Mouse (Mus musculus) ES-Bruce4 (cell line): ENCODE data around the gene Tmed10. TPM values are rescaled to one million over a fixed set of nuclear protein-coding genes. Genes with fewer than 3 reads are reported as not detected.

Experiments used
- H3K27ac ChIP-seq: 2 replicates; pipeline ENCODE4 v1.5.1; 2012; ENCODE audit warnings: low read length, inconsistent platforms; ENCODE audit not compliant: insufficient read depth
- H3K27me3 ChIP-seq: 2 replicates; pipeline ENCODE4 v1.6.1; 2012; ENCODE audit warnings: mild to moderate bottlenecking, low read length, inconsistent platforms; ENCODE audit not compliant: control insufficient read depth, poor library complexity, insufficient read depth, severe bottlenecking
- H3K36me3 ChIP-seq: 2 replicates; pipeline ENCODE4 v1.6.1; 2012; ENCODE audit warnings: inconsistent platforms, mild to moderate bottlenecking, low read length, moderate library complexity; ENCODE audit not compliant: control insufficient read depth, poor library complexity, insufficient read depth, severe bottlenecking
- H3K4me1 ChIP-seq: one replicate; pipeline ENCODE4 v1.8.1; 2011; ENCODE audit warnings: low read length; ENCODE audit not compliant: control insufficient read depth, insufficient read depth
- H3K4me3 ChIP-seq: 2 replicates; pipeline ENCODE4 v1.5.1; 2011; ENCODE audit warnings: low read depth, mild to moderate bottlenecking, low read length
- H3K9ac ChIP-seq: 2 replicates; pipeline ENCODE4 v1.6.1; 2012; ENCODE audit warnings: low read depth, mild to moderate bottlenecking, inconsistent platforms; ENCODE audit not compliant: poor library complexity, severe bottlenecking
- H3K9me3 ChIP-seq: replicated peaks from 2 replicates; pipeline ENCODE4 v1.6.1; 2012; ENCODE audit warnings: mild to moderate bottlenecking, low read length, inconsistent platforms; ENCODE audit not compliant: control insufficient read depth, poor library complexity, insufficient read depth, severe bottlenecking
- CTCF ChIP-seq: IDR thresholded peaks from one replicate; pipeline ENCODE4 v1.8.1; 2011; ENCODE audit warnings: low read depth, low read length
- EP300 ChIP-seq: IDR thresholded peaks from 2 replicates; pipeline ENCODE4 v1.6.1; 2011; ENCODE audit warnings: low read depth, low read length; ENCODE audit not compliant: insufficient read depth
- POLR2A ChIP-seq: IDR thresholded peaks from one replicate; pipeline ENCODE4 v1.8.1; 2011; ENCODE audit warnings: low read length; ENCODE audit not compliant: insufficient read depth
- polyA plus RNA-seq: library from polyadenylated mRNA; stranded (reverse); fragments of >200 nt; gene quantifications from 2 replicates; pipeline ENCODE4 v1.2.4, GENCODE M21; 2011; ENCODE audit warnings: low read depth; ENCODE audit not compliant: missing spikeins, insufficient read depth, insufficient read length

Tmed10 gene
- polyA plus RNA-seq, 1 experiment, result 174 TPM

DNA sequence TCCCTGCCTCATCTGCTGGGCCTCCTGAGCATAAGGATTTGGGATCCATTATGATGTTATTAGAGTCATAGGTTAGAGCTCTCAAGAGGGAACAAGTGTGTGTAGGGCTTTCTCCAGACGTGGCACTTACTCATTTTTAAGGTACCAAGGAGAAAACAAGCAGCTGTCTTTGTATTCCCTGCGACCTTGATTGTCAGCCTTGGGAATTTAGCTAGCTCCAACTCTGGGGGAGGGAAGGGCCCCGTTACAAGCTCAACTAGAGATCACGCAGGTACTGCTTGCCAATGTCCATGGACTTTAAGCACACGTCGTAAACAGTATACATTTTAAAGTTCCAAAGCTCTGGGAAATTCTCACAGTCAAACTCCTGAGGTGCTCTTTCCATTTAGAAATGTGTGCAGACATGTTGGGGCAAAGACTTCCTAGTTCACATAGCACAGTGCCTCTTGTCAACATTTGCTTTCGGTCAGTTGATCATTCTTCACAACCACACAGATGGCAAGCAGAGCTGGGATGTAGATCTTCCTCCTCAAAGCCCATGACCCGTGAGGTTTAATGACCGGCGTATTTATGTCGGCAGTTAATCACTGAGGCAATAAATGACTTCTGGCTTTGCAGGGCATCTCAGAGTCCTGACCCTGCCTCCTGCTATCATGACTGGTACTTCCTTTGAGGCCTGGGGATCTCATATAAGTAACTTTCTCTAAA, 76.4 kb downstream of the Tmed10 start:
- Histone ChIP-seq H3K27ac (no peak overlapping the region), H3K4me3 (no peak overlapping the region), H3K27me3 (no peaks in the 10 kb centered on the region), H3K9ac (no peak overlapping the region), H3K4me1 (no peaks in the 10 kb centered on the region), H3K9me3 (peaks cover 4% of the 10 kb centered on the region; the same call in 1 of the 2 replicates), H3K36me3 (peaks cover 3% of the 10 kb centered on the region; the same call in 1 of the 2 replicates)
- no peak for TF ChIP-seq EP300

DNA sequence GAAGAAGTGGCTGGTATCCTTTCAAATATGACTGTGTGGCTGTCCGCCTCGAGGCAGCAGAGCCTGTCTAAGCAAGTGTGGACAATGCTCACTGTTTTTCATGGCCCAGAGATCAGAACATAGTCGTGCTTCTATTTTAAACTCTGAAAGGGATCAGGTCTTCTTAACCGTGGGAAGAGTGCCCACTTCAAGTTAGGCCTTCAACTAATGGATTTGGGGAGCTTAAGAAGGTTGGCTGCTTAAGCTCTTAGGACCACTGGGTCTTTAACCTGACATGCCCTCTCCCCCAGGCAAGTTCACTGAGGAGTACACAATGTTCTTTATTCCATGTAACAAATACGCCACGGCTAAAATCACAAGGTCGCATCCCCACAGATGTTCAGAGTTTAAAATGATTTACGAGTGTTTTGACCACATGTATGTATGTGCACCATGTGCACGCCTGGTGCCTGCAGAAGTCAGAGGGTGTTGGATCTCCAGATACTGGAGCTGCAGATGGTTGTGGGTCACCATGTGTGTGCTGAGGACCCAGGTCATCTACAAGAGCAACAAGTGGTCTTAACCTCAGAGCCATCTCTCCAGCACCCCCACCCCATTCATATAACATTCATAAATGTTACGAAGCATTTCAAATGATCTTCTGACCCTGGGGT, 77.2 kb downstream of the Tmed10 start:
- no peak overlapping the region for H3K9ac ChIP-seq
- H3K36me3 ChIP-seq, result peaks cover 3% of the 10 kb centered on the region; the same call in 1 of the 2 replicates
- no peaks in the 10 kb centered on the region for H3K27me3 ChIP-seq
- no peak overlapping the region for H3K27ac ChIP-seq
- no peak for TF ChIP-seq CTCF
- TF ChIP-seq POLR2A, result no peak
- no peak for TF ChIP-seq EP300
- no peaks in the 10 kb centered on the region for H3K4me1 ChIP-seq
- no peak overlapping the region for H3K4me3 ChIP-seq
- H3K9me3 ChIP-seq, result peaks cover 4% of the 10 kb centered on the region; the same call in 1 of the 2 replicates

DNA sequence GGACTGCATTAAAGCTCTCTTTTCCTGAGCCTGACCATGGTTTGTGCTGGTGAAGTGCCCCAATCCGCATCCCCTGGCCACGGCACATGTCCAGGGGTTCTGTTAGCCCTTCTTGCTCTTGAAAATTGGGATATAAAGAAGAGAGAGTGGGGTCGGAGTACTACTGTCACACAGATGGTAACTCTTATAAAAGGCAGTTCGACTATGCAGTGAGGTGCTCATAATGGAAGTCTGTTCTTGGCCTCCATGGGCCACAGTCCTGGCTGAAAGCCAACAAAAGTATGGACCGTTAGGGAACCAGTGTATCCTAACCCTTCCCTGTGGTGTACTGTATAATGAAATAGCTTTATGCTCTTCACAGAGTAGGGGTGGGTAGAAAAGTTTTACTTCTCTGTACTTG, 77.7 kb downstream of the Tmed10 start:
- H3K9ac ChIP-seq, result no peak overlapping the region
- H3K36me3 ChIP-seq, result peaks cover 3% of the 10 kb centered on the region; the same call in 1 of the 2 replicates
- H3K27ac ChIP-seq, result no peak overlapping the region
- TF ChIP-seq POLR2A, result no peak
- no peak for TF ChIP-seq EP300
- no peak for TF ChIP-seq CTCF
- no peak overlapping the region for H3K4me3 ChIP-seq
- H3K27me3 ChIP-seq, result no peaks in the 10 kb centered on the region
- H3K9me3 ChIP-seq, result peaks cover 4% of the 10 kb centered on the region; the same call in 1 of the 2 replicates
- H3K4me1 ChIP-seq, result no peaks in the 10 kb centered on the region

DNA sequence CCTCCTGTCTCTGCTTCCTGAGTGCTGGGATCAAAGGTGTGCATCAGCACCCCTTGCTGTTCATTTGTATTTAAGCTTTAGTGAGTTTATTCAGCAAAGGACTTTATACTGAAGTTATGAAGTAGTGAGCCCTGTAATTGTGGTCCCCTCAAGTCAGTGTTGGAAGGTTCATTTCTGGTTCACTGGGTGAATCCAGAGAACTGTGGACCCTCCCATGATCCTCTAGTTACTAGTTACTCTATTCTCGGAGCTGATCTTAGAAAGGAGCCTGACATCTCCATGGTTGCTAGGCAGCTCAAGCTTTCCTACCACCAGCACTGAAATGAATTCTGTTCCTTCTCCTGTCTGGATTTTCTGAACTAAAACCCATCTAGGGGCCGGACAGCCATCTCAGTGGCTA, 79.1 kb downstream of the Tmed10 start:
- H3K9me3 ChIP-seq, result peaks cover 4% of the 10 kb centered on the region; the same call in 1 of the 2 replicates
- no peaks in the 10 kb centered on the region for H3K36me3 ChIP-seq
- H3K27me3 ChIP-seq, result no peaks in the 10 kb centered on the region
- H3K4me3 ChIP-seq, result no peak overlapping the region
- no peaks in the 10 kb centered on the region for H3K4me1 ChIP-seq
- H3K27ac ChIP-seq, result no peak overlapping the region
- H3K9ac ChIP-seq, result no peak overlapping the region
- TF ChIP-seq EP300, result no peak

- Histone ChIP-seq H3K27me3 (no peaks in the 10 kb centered on the region), H3K4me3 (no peak overlapping the region), H3K27ac (no peak overlapping the region), H3K9ac (no peak overlapping the region), H3K9me3 (peaks cover 4% of the 10 kb centered on the region; the same call in 1 of the 2 replicates), H3K36me3 (no peaks in the 10 kb centered on the region), H3K4me1 (no peaks in the 10 kb centered on the region)
- no peak for TF ChIP-seq CTCF
- no peak for TF ChIP-seq POLR2A
- no peak for TF ChIP-seq EP300
These were observed 81.7 kb downstream of the Tmed10 start for GRCm38 (mm10) chr12:85292906-85293305.

- no peak overlapping the region for H3K27ac ChIP-seq
- H3K4me1 ChIP-seq, result no peaks in the 10 kb centered on the region
- no peaks in the 10 kb centered on the region for H3K36me3 ChIP-seq
- no peak for TF ChIP-seq POLR2A
- H3K9ac ChIP-seq, result no peak overlapping the region
- peaks cover 4% of the 10 kb centered on the region; the same call in 1 of the 2 replicates for H3K9me3 ChIP-seq
- no peaks in the 10 kb centered on the region for H3K27me3 ChIP-seq
- no peak overlapping the region for H3K4me3 ChIP-seq
These were observed 82.4 kb downstream of the Tmed10 start for GRCm38 (mm10) chr12:85292288-85292687.
